Mouse (Mus musculus) heart, postnatal 25 days (tissue): ENCODE measurements around the gene Prss53. TPM values are rescaled to one million over a fixed set of nuclear protein-coding genes. Genes with fewer than 3 reads are reported as not detected.

ENCODE experiments used
- DNase-seq: peaks from one replicate; pipeline ENCODE4 v3.0.0; 2022; ENCODE audit warnings: low spot score
- intact Hi-C: fragments of 180-260 bp; cut with DNase I; formaldehyde crosslinking; loops from one replicate; pipeline ENCODE4 v1.15.1; 2025
- total RNA-seq, 2 experiments: library from RNA; stranded (reverse); gene quantifications; 2 replicates each; pipeline ENCODE4 v1.2.3; 2021

Gene Prss53
- total RNA-seq, 2 experiments from 2014 or later: 0.99 to 1.3 TPM

DNA sequence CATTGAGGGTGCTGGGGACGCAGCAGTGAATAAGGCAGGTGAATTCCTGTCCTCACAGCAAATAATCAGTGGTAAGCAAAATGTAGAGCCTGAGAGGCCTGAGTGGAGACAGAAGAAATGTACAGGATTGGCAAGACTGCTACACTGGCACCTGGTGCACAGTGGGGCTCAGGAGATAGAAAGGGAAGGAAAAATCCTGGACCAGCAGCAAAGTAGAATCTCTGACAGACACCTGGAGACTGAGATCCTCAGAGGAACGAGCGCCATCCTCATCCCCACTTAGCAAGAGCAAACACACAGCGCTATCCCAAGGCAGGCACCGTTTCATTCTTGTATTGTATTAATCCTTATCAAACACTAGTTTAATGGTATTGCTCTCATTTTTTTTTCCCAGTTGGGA lies 53.3 kb downstream of the Prss53 start:
- no peak for DNase-seq
- intact Hi-C loops: no loop called here

Other genes with a start within 250 kb of the Prss53 start
- 10 to 100 TPM; 36.6 to 41.5 TPM for gene Bcl7c, start 182.0 kb downstream of the Prss53 start, total RNA-seq
- gene Ctf1, start 178.2 kb downstream of the Prss53 start, total RNA-seq: 1 to 10 TPM; 7.1 to 9.3 TPM
- not detected for gene Ctf2, start 158.8 kb downstream of the Prss53 start, total RNA-seq
- gene Fbxl19, start 146.4 kb downstream of the Prss53 start, total RNA-seq: 1 to 10 TPM; 3.0 to 4.2 TPM
- gene Orai3, start 121.2 kb downstream of the Prss53 start, total RNA-seq: 10 to 100 TPM; 16.5 to 19.4 TPM
- 10 to 100 TPM; 18.8 to 21.1 TPM for gene Setd1a, start 114.3 kb downstream of the Prss53 start, total RNA-seq
- 1 to 10 TPM; 2.0 to 3.6 TPM for gene Gm49388, start 105.4 kb downstream of the Prss53 start, total RNA-seq
- gene Hsd3b7, start 90.4 kb downstream of the Prss53 start, total RNA-seq: 10 to 100 TPM; 15.4 to 16.0 TPM
- 10 to 100 TPM; 61.4 to 68.7 TPM for gene Stx4a, start 66.7 kb downstream of the Prss53 start, total RNA-seq
- under 1 TPM; 0.39 to 0.42 TPM for gene Stx1b, start 66.4 kb downstream of the Prss53 start, total RNA-seq
- gene Zfp646, start 14.7 kb downstream of the Prss53 start, total RNA-seq: 10 to 100 TPM; 17.2 to 18.4 TPM
- gene Zfp668, start 14.1 kb downstream of the Prss53 start, total RNA-seq: 1 to 10 TPM; 3.4 to 4.7 TPM
- not detected for gene Gm21974, start 4.5 kb upstream of the Prss53 start, total RNA-seq
- 10 to 100 TPM; 15.2 to 22.0 TPM for gene Vkorc1, start 4.6 kb upstream of the Prss53 start, total RNA-seq
- 100 to 1,000 TPM in 1 of 2 experiments, 10 to 100 TPM in 1; 98.8 to 104 TPM for gene Bckdk, start 13.1 kb upstream of the Prss53 start, total RNA-seq
- gene Kat8, start 21.5 kb upstream of the Prss53 start, total RNA-seq: 10 to 100 TPM; 12.3 to 13.5 TPM
- not detected for gene Prss8, start 39.1 kb upstream of the Prss53 start, total RNA-seq
- gene Prss36, start 55.8 kb upstream of the Prss53 start, total RNA-seq: 1 to 10 TPM; 7.5 to 8.1 TPM
- 100 to 1,000 TPM; 139 to 171 TPM for gene Fus, start 76.5 kb upstream of the Prss53 start, total RNA-seq
- gene Pycard, start 102.9 kb upstream of the Prss53 start, total RNA-seq: 10 to 100 TPM; 10.3 to 10.9 TPM
- gene Trim72, start 113.0 kb upstream of the Prss53 start, total RNA-seq: 100 to 1,000 TPM; 301 to 325 TPM
- gene Itgam, start 171.7 kb upstream of the Prss53 start, total RNA-seq: 1 to 10 TPM; 4.6 to 5.1 TPM
- gene Gm49368, start 171.7 kb upstream of the Prss53 start, total RNA-seq: not detected
- under 1 TPM; 0.17 to 0.26 TPM for gene Itgax, start 238.6 kb upstream of the Prss53 start, total RNA-seq